Mouse (Mus musculus) lung, postnatal 0 days (tissue): ENCODE data around the gene Pcid2.

ENCODE experiments used
- CTCF ChIP-seq: IDR thresholded peaks from 2 replicates; pipeline ENCODE4 v1.5.1; 2016; ENCODE audit warnings: antibody characterized with exemption, mild to moderate bottlenecking
- EP300 ChIP-seq: IDR thresholded peaks from 2 replicates; pipeline ENCODE4 v1.6.1; 2016; ENCODE audit warnings: antibody characterized with exemption, mild to moderate bottlenecking, control low read depth

DNA sequence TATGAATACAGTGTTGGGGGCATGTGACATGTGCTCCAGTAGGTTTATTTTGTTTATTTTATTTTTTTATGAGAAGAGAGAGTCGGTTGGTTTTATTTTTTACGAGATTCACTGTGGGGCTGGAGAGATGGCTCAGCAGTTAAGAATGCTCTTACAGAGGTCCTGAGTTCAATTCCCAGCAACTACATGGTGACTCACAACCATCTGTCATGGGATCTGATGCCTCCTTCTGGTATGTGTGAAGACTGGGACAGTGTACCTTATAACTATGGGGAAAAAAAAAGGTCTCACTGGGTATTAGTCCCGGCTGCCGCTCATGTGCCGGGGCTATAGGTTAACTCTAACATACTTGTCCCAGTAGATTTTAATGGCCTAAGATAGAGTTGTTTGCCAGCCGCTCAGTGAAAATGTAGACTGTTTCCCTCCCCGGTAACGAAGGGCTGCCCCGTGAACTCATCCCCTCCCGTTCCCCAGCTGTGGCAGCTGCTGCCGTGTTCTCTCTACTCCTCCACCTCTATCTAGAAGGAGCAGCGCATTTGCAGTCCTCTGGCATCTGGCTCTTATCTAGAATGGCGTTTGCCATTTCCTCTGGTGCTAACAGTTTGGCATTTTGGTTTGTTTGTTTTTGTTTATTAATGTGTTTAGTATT, 2.9 kb upstream of the Pcid2 start:
- TF ChIP-seq CTCF (no peak), EP300 (no peak)
